Mouse (Mus musculus) intestine, postnatal 0 days (tissue): ENCODE results near the gene Pan3. TPM values are rescaled to one million over a fixed set of nuclear protein-coding genes. Genes with fewer than 3 reads are reported as not detected.
A peak's percentile ranks its signal among the peaks of the same experiment; 100 is the strongest.

Experiments used
- ATAC-seq: fragments of 200-750 bp; cut with Nextera tagmentation; 2 replicates; pipeline ENCODE4 v1.8.0; 2017; ENCODE audit warnings: mild to moderate bottlenecking, moderate TSS enrichment, moderate library complexity
- H3K27ac ChIP-seq: fragments of 300-500 bp; sonication (generic); 2 replicates; pipeline ENCODE4 v1.5.1; 2014; ENCODE audit warnings: mild to moderate bottlenecking, low read depth, low read length, moderate library complexity
- H3K27me3 ChIP-seq: fragments of 300-500 bp; sonication (generic); replicated peaks from 2 replicates; pipeline ENCODE4 v1.6.1; 2014; ENCODE audit warnings: low read length, mixed read lengths; ENCODE audit not compliant: control insufficient read depth, insufficient read depth
- H3K36me3 ChIP-seq: fragments of 300-500 bp; sonication (generic); 2 replicates; pipeline ENCODE4 v1.6.1; 2014; ENCODE audit warnings: mild to moderate bottlenecking, moderate library complexity; ENCODE audit not compliant: control insufficient read depth, insufficient read depth
- H3K4me1 ChIP-seq: fragments of 300-500 bp; sonication (generic); replicated peaks from 2 replicates; pipeline ENCODE4 v1.6.1; 2014; ENCODE audit warnings: antibody characterized with exemption, low read length, mixed read lengths; ENCODE audit not compliant: control insufficient read depth, insufficient read depth
- H3K4me2 ChIP-seq: fragments of 300-500 bp; sonication (generic); replicated peaks from 2 replicates; pipeline ENCODE4 v1.6.1; 2014; ENCODE audit warnings: low read depth, mild to moderate bottlenecking, moderate library complexity
- H3K4me3 ChIP-seq: fragments of 300-500 bp; sonication (generic); 2 replicates; pipeline ENCODE4 v1.5.1; 2014; ENCODE audit warnings: low read depth, low read length
- H3K9ac ChIP-seq: fragments of 300-500 bp; sonication (generic); 2 replicates; pipeline ENCODE4 v1.6.1; 2014; ENCODE audit warnings: mild to moderate bottlenecking, low read depth, low read length
- H3K9me3 ChIP-seq: fragments of 300-500 bp; sonication (generic); 2 replicates; pipeline ENCODE4 v1.6.1; 2016; ENCODE audit warnings: mixed run types; ENCODE audit not compliant: control insufficient read depth
- CTCF ChIP-seq: sonication (generic); IDR thresholded peaks from 2 replicates; pipeline ENCODE4 v1.5.1; 2016; ENCODE audit warnings: low read depth, mild to moderate bottlenecking, control low read depth, antibody characterized with exemption, moderate library complexity
- WGBS: fragments of 180-500 bp; shearing (Covaris S2); extraction: QIAGEN DNeasy Blood & Tissue Kit; methylation state at CpG from one replicate; pipeline ENCODE4 v1.1.7; 2014; 5-methylcytosine and 5-hydroxymethylcytosine counted together
- polyA plus RNA-seq: library from polyadenylated mRNA; unstranded; fragments of >200 nt; fragmentation: Nextera tagmentation; extraction: Ambion mirVana; gene quantifications from 2 replicates; pipeline ENCODE4 v1.2.1, GENCODE M21; 2015

Gene Pan3
- polyA plus RNA-seq, 1 experiment from 2014 or later: 40.3 TPM

DNA sequence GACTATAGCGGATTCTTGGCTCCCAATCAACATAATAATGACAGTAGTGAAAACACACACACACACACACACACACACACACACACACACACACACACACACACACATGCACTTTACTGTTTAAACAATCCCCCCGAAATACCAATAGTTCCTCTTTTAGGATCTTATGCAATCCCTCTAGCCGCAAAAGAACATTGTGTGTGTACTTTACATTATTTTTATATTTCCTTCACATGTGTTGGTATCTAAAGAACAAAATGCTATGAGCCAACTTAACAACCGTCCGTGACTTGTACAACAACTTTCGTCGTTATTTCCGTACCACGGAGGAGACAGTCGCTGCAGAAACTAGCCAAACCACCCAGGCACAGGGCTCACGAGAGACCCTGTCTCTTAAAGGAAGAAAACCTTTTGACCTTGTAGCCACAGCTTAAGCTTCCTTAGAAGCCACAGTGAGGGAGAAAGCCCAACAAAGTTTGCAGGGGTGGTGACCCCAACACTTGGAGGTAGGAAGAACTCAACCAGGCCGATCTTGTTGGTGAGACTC lies 37.2 kb upstream of the Pan3 start:
- no peak for TF ChIP-seq CTCF
- Histone ChIP-seq H3K4me3 (no peak overlapping the region), H3K36me3 (no peaks in the 10 kb centered on the region), H3K27ac (no peak overlapping the region), H3K4me1 (no peaks in the 10 kb centered on the region), H3K9me3 (0 out of 2 replicates have a peak, but pooled peaks cover 2% of the 10 kb centered on the region), H3K9ac (no peak overlapping the region), H3K27me3 (no peaks in the 10 kb centered on the region), H3K4me2 (no peak overlapping the region)
- WGBS: 74% methylated on average over 12 of the region's 12 CpGs
- ATAC-seq: no peak

- H3K27me3 ChIP-seq: peaks cover 19% of the 10 kb centered on the region
- H3K4me1 ChIP-seq: no peaks in the 10 kb centered on the region
- H3K27ac ChIP-seq: no peak overlapping the region
- H3K4me3 ChIP-seq: no peak overlapping the region
- peak; percentile 21; the same call in 1 of the 2 replicates for TF ChIP-seq CTCF
- H3K9me3 ChIP-seq: 0 out of 2 replicates have a peak, but pooled peaks cover 2% of the 10 kb centered on the region
- no peak for ATAC-seq
- H3K36me3 ChIP-seq: no peaks in the 10 kb centered on the region
- no peak overlapping the region for H3K9ac ChIP-seq
- no peak overlapping the region for H3K4me2 ChIP-seq
- 13% methylated on average over 1 of the region's 1 CpGs for WGBS
Observed at GRCm38 (mm10) chr5:147395050-147395449, 34.9 kb upstream of the Pan3 start.

- Histone ChIP-seq H3K4me1 (no peaks in the 10 kb centered on the region), H3K9ac (no peak within 1 kb of the TSS)
Observed at GRCm38 (mm10) chr5:147399843-147400504, 30.0 kb upstream of the Pan3 start, which contains the start of gene Flt3. Flt3 (minus strand) TSS chr5:147400489.

DNA sequence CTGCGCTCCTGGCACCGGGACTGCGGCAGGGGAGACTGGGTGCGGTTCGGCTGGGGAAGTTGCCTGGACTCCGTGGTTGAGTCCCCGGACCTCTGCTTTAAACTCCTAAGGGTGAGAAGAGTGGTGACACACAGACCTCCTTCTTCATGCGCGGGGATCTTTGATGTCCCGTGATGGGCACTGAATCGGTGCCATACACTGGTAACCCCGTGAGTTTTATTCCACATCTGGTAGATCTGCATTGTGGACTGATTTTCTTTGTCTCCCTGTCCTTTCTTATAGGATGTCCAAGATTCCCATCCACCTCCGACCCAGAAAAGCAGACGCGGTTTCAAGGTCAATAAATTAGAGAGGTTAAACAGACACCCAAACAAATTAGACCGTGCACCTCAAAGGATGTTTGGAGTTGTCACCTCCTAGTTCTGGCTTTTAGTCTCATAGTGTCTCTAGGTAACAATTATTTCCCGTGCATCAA lies 29.4 kb upstream of the Pan3 start:
- Histone ChIP-seq H3K27me3 (peaks cover 39% of the 10 kb centered on the region), H3K9ac (no peak overlapping the region), H3K4me2 (peak overlapping the region; percentile 51), H3K4me1 (no peaks in the 10 kb centered on the region), H3K4me3 (peak overlapping the region; percentile 20), H3K27ac (no peak overlapping the region), H3K9me3 (no peaks in the 10 kb centered on the region), H3K36me3 (no peaks in the 10 kb centered on the region)
- 1% methylated on average over 17 of the region's 17 CpGs for WGBS
- no peak for TF ChIP-seq CTCF
- no peak for ATAC-seq

More at GRCm38 (mm10) chr5:147399843-147400504, 30.0 kb upstream of the Pan3 start, which contains the start of gene Flt3:
- Histone ChIP-seq H3K4me3 (peak within 1 kb of the TSS; percentile 20), H3K4me2 (peak within 1 kb of the TSS; percentile 51), H3K9me3 (0 out of 2 replicates have a peak, but pooled peaks cover 1% of the 10 kb centered on the region), H3K27ac (no peak within 1 kb of the TSS), H3K36me3 (no peaks in the 10 kb centered on the region), H3K27me3 (peaks cover 39% of the 10 kb centered on the region)
- no peak for TF ChIP-seq CTCF
- 1% methylated on average over 52 of the region's 56 CpGs for WGBS
- ATAC-seq: peak; percentile 41; the same call in 1 of the 2 replicates

- Histone ChIP-seq H3K4me2 (no peak overlapping the region), H3K4me1 (no peaks in the 10 kb centered on the region), H3K36me3 (no peaks in the 10 kb centered on the region), H3K9me3 (no peaks in the 10 kb centered on the region), H3K9ac (no peak overlapping the region), H3K27ac (no peak overlapping the region), H3K27me3 (peaks cover 39% of the 10 kb centered on the region), H3K4me3 (no peak overlapping the region)
- 32% methylated on average over 11 of the region's 11 CpGs for WGBS
- TF ChIP-seq CTCF: no peak
- ATAC-seq: no peak
Observed at GRCm38 (mm10) chr5:147401024-147401423, 28.9 kb upstream of the Pan3 start.

DNA sequence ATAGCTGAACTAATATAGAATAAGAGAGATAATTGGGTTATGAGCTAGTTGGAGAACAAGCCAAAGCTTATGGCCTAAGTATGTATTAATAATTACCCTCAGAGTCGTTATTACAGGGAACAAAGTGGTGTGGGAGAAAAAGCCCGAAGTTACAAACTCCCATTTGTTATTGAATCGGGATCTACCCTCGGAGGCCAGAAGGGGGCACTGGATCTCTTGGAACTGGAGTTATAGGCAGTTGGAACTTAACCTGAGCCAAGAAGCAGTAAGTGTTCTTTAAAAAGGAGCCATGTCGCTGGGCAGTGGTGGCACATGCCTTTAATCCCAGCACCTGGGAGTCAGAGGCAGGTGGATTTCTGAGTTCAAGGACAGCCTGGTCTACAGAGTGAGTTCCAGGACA lies 27.5 kb upstream of the Pan3 start:
- Histone ChIP-seq H3K36me3 (no peaks in the 10 kb centered on the region), H3K4me2 (no peak overlapping the region), H3K27ac (no peak overlapping the region), H3K4me3 (no peak overlapping the region), H3K27me3 (peaks cover 39% of the 10 kb centered on the region), H3K4me1 (no peaks in the 10 kb centered on the region), H3K9me3 (no peaks in the 10 kb centered on the region), H3K9ac (no peak overlapping the region)
- 18% methylated on average over 5 of the region's 5 CpGs for WGBS
- no peak for ATAC-seq
- peak; percentile 75 for TF ChIP-seq CTCF
